Mouse (Mus musculus) spleen, postnatal 36 days (tissue): ENCODE measurements at regions not wholly inside any gene's neighbourhood (a gene's known extent, or its start where the extent isn't known, plus 50 kb on each side); places are given as distances from the start of the nearest gene placed in this dataset.

Source experiments
- DNase-seq, 2 experiments: peaks; one replicate each; pipeline ENCODE4 v3.0.0; 2022; ENCODE audit warnings: low spot score in 2 of 2, mixed read lengths in 1 of 2

DNA sequence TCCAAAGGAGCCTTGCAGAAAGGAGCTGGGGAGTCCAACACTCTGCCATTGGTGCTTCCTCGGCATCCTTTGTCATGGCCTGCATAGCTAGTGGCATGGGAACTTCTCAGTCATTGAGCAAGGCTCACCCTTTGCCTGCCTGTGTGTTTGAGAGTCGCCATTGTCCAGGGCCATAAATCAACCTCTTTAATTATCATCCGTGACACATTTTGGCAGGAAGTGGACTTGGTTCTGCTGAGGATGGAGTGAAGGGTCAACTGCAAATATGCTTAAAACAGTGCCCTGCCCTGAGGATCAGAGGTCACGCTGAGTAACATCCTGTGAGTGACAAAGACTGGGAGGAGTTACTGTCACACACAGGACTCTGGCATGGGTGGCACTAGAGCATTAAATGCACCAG lies 151.2 kb downstream of the Chst1 start:
- peak in 1 of 2 experiments; percentile 12 for DNase-seq

DNA sequence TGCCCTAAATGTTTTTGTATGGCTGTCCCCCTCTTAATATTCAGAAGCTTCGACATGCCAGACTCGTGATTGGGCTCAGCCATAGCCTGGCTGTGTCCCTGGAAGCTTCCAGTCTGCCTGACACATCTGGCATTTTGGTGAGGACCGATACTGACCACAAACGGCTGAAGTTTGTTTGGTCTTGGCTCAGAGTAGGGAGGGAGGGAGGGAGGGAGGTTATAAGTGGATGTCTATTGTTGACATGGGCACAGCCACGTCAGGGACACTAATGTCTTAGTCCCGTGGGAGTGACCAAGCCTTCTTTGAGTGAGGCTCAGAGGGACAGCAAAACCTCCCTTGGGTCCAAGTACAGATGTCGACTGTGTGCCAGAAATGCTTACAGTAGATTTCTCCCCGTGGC lies 151.7 kb downstream of the Chst1 start:
- DNase-seq, result no peak

DNA sequence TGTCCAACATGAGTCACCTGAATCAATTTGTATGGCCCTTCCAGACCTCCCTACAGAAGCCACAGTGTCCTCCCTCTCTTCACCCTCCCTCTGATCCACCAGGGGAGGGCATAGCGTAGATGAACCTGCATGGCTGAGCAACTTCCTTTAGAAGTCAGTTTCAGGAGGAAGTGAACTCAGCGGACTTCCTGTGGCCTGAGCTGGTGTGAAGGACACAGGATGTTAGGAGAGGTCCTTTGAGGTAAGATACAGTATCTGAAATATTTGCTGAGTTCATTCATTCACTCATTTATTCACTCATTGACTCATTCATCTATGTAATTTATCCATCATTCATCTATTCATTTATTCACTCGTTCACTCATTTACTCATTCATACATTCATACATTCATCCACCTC lies 152.6 kb downstream of the Chst1 start:
- DNase-seq, result no peak

DNA sequence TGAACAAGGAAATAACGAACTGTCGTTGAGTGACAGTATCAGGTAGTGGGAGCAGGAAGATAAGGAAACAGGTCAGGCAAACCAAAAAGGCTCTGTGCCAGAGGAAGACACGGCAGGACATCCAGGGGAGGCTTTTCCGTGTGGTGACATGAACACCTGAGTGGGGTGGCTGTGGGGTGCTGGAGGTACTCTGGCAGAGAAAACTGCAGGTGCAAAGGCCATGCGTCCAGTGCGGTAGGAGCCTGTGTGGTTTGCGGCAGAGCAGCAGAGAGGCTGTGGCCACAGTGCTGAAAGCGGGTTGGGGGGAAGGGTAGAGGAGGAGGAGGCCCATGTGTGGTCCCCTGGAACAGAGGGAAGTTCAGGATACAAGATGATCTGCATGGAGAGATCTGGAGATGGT lies 153.3 kb downstream of the Chst1 start:
- no peak for DNase-seq

DNA sequence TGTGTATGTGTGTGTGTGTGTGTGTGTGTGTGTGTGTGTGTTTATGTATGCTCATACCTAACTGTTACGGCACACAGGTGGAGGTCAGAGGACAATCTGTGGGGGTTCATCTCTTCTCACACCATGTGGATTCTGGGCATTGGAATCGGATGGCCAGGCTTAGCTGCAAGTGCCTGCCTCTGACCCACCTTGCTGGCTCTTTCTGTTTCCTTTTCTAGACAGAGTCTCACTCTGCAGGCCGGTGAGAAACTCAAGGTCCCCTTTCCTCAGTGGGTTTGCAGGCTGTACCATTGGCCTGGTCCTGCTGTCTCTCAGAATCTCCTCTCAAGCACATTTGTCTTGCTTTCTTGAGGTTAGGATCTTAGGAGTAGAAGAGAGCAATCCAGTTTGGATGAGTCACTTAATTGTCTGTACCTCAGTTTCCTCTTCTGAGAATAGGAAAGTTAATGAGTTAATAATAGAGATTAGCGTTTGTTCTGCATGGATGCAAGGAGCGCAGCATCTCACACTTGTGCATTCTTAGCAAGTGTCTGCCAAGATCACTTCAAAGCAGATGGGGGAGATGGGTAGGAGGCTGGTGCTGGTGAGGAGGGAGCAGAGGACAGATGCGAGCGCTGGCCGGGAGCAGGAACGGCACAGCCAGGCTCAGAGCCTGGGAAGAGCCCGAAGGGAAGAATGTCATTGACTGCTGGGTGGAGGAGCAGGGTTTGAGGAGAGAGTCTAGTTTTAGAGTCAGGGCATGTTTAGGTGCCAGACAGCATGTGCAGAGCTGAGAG lies 155.2 kb downstream of the Chst1 start:
- DNase-seq, result no peak

DNA sequence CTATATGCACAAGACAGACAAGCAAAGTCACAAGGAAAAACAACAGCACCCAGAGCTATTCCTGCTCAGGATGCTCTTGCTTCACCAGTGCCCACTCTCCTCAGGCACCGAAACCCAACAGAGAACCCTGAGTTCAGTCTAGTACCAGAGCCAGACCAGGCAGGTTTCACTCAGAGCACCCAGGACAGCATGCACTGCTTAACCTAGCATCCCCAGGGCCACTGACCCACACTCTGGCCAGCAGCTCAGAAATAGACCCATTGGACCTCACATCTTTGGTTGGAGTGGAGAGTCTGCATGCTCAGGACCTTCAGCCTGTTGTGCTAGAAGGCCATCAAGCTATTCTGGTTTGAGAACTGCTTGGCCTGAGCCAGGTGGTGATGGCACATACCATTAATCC lies 157.0 kb downstream of the Chst1 start:
- no peak for DNase-seq

DNA sequence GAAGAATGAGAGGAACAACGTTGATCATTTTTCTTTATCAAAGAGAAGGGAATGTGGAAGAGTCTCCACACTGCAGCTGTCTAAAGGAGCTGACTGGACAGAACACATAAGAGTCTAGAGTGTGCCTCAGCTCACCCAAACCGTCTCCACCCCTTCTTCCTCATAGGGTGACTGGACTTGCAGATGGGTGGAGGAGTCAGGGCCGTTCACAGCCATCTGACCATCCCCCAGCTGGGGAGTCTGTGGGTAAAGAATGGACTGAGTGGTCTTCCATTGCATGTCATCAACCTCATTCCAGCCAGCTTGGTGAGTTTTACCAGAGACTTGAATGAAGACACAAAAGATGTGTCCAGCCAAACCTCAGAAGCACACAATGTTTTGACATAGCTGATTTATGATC lies 156.1 kb upstream of the Syt13 start:
- no peak for DNase-seq

DNA sequence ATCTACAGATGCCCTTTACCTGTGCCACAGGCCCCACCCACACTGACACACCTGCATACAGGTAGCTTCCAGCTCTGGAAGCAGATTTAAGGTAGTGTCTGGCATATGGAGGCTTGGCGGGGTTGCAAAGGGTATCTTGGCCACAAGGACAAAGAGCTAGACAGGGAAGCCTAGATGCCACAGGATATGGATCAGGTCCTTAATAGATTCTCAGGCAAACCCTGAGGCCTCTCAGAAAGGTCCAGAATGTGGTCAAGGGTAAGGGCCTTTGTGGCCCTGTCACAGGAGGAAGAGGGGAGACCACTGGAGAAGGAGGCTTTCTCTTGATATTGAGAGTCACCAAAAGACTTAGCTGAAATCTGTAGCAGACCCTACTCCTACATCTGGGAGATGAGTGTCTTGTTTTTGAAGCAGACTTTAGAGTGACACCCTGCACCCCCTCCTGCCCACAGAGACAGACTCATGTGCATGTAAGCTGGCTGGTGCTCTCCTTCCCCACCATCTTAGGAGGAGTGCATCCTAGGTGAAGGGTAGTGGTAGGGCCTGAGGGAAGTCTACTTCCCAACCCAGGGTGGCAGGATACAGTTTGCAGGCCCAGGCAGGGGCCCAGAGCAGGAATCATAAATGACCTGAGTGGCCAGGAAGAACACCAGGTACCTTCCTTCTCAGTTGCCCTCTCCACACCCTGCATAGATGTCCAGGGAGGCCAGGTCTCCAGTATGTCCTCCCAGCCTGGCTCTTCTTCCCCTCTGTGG lies 150.8 kb upstream of the Syt13 start:
- no peak for DNase-seq

DNA sequence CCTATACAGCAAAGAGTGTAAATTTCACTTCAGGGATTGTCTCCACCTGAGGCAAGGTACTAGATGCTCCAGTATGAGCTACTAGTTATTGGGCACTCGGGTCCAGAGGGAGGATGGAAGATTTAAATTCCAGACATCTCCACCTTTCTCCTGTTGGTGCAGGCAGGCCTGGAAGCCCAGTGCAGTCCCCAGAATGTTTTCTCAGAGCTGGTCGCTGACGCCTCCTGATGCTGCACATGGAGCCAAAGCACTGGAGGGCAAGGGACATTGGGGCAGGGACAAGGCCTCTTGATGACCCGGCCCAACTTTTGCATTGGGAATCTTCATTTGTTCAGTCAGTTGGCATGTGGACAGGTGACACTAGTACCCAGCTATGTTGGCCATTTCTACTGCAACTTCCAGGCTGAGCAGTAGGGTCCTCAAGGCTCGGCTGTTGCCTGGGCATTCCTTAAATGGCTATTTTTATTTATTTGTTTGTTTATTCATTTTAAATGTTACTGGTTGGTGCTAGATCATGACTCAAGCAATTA lies 147.4 kb upstream of the Syt13 start:
- no peak for DNase-seq

DNA sequence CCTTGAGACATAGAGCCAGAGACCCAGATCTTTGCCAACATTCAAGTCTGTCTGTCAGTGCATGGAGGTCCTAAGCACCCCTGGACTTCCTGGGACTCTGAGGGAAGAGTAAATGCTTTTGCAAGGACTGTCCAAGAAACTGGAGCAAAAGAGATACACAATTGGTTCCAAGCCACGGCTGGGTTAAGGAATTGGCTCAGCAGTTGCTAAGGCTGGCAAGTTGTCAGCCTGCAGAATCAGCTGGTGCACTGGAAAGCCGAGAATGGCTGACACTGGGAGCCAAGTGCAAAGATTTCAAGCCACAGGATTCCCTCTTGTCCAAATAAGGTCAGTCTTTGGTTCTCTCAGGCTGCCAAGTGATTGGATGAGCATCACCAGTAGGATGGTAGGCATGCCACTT lies 146.8 kb upstream of the Syt13 start:
- DNase-seq, result no peak

DNA sequence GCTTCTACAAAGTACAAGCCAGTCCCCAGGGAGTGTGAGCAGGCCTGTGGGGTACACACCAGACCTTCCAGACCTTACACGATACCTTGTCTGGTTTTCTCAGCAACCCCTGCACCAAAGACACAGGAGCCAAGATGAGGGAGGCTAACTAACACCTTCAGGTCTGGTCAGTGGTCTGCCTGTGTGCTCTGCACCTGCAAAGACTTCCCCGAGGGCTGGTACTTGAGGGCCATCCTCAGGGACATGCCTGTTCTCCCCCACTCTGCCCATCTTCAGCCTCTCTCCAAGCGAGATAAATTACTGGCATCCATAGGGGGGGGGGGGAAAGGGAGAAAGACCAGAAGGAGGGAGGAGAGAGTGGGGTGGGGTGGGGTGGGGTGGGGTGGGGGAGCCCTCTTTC lies 145.8 kb upstream of the Syt13 start:
- no peak for DNase-seq

DNA sequence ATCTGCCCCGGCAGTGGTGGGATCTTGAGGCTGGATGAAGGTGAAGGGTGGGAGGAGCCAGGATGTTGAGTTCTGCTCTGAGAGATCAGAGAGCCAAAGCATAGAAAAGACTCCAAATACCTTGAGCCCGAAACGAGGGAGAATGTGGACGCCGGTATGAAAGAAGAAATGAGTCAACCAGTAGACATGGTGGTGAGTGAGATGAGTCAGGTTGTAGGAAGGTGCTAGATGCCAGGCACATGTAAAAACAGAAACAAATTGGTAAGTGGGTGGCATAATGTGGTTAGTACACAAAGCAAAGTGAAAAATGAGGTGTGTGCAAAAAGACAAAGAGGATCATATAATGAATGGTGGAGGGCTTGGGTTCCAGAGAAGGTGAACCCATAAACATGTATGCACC lies 144.8 kb upstream of the Syt13 start:
- no peak for DNase-seq

DNA sequence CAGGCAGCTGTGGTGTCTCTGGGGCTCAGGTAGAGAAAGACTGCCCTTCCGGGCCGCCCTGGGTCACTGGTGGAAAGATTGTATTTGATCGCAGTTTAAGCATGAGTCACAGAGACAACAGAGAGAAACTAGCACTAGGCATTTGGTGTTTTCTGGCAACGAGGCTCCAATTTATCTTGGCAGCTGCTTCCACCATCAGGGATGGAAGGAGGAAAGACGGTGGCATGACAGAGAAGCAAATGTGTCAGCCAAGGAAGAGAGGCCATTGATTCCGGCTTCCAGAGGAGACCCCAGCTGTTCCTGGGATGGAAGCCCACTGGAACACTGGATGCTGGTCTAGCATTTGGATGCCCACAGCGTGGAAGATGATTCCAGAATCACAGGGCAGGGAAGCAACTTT lies 142.3 kb upstream of the Syt13 start:
- no peak for DNase-seq

DNA sequence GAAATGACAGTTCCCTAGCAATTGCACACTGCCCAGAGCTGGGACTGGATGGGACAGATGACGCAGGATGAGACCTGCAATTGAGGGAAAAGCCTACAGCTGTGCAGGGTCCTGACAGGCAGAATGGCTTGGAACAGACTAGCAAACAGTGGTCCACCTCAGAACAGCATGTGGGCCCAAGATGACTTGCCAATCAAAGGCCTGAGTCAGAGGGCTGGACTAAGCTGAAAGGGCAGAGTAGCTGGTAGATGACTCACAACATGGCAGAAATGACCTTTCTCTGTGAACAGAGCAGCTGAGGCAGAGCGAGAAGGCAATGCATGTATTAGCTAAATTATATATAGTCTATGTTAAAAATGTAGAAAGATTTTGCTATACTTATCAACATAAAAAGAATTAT lies 138.4 kb upstream of the Syt13 start:
- DNase-seq, result no peak

DNA sequence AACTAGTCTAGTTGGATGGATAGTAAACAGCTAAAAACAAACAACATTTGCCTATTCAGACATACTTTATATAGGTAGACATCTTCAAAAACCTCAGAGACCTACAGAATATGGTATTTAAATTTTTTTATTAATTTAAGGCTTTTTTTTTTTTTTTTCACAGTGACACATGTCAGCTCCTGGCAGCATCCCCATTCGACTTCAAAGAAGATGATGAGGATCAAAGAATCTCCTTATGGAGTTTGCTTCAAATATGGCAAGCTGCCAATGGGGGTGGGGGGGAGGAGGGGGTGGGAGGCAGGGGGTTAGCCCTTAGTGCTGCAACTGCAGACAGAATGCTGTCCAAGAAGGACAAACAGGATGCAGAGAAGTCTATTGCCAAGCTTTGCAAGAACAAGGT lies 135.8 kb upstream of the Syt13 start:
- no peak for DNase-seq

DNA sequence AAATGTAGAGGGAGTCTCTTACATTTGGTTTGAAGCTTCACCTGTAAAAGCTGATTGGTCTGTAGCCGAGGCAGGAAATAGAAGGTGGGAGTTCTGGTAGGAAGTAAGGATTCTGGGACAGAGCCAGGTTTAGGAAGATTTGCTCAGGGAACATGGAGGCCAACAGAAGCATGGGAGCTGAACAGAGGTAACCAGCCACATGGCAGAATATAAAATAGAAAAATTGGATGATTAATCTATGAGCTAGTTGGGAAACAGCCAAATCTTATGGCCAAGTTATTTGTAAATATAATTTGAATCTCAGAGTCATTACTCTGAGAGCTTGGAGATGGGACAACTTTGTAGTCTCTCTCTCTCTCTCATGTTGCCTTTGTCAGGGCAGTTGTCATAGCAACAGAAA lies 134.9 kb upstream of the Syt13 start:
- DNase-seq, result no peak

DNA sequence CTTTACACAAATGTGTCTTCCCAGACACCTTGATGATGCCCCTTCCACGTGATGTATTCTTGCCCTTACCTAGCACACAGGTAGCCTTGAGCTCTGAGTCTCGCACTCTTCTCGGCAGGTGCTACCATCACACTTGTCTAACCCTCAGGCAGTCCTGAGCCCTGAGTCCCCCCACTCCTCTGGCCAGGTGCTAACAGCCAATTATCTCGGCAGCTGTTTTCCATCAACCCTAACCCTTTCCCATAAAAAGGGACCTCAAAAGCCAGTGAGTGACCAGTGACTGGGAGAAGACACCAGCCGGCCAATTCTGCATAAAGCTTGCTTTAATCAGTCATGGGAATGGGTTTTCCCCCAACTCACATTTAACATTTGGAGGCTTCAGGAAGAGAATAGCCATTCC lies 133.4 kb upstream of the Syt13 start:
- no peak for DNase-seq

DNA sequence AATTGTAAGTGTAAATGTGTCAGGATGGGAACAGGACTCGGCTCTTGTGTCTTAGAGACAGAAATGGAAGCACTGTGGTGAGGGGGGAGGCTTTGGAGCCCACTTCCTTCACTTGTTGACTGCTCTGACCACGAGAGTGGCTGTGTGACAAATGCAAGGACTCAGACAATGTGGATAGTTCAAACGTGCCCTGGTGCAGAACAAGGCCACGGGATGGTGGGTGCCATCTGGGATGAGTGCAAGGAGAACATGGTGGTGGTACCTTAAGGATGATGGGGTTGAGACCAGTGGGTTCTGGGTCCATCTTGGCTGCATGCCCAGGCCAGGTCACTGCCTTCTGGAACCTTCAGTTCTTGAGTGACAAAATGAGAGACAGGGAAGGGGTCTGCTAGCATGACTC lies 132.3 kb upstream of the Syt13 start:
- no peak for DNase-seq

DNA sequence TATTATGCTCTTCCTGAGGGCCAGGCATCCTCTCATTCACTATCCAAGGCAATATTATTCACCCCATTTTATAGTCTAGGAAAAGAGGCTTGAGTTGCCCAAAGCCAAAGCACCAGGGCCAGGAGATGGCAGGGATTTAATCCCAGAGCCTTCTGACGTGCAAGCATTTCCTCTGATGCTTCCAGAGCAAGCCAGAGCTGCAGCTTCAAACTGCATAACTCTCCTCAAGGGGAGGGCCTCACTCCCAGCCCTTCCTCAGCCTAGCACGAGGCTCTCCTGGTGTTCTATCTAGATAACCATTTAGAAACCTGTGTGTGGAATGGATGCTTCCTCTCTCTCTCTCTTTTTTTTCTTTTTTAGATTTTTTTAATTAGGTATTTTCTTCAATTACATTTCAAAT lies 130.0 kb upstream of the Syt13 start:
- DNase-seq, result no peak

DNA sequence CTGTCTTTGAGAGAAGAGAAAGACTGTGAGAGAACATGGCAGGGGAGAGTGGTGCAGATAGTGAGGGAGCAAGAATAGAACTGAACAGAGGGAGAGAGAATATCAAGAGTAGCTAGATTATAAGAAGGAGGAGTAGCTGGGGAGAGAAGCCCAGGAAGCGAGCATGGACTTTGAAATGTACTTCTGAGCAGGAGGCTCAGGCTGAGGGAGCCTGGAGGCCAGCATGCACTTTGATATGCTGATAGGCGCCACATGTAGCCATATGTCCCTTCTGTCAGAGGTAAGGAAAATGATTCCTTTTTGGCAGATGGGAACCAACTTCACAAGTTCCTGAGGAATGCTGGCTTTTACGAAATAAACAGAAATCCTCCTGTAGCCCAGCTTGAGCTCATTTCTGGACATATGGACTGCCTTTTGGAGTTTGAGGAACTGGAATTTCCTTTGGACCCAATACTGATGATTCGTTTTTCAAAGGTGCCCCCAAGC lies 126.9 kb upstream of the Syt13 start:
- no peak for DNase-seq

DNA sequence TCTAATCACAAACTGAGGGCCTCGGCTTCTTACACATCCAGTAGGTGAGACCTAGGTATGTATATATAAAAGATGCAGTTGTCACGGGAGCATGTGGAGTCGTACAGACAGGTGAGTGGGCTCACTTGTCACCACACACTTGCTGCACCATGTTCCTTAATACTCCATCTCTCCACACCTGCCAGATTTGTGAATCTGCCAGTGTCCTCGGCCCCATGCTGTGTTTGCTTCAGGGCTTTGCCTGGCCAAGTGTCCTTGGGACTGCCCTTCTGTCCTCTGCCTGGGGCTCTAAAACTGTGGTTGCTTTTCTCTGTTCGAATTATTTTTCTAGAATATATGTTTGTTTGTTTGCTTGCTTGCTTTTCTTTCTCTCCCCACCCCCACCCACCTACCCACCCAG lies 126.0 kb upstream of the Syt13 start:
- DNase-seq, result no peak

DNA sequence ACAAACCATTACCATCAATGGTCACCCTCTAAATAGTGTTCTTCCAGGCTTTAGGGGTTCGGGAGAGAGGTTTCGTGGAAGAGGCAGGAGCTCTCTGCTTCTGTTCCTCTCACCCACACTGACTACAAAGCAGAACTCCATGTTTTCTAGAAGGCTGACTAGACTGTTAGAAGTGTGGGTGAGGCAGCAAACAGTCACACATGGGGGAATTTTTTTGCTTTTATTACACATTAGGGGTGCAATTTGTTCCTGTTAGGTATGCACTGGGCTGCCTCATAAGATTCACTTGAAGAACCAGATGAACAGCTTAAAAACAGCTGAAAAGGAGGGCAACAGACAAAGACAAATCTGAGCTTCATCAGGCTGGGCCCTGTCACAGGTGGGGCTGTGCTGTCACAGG lies 124.5 kb upstream of the Syt13 start:
- no peak for DNase-seq

DNA sequence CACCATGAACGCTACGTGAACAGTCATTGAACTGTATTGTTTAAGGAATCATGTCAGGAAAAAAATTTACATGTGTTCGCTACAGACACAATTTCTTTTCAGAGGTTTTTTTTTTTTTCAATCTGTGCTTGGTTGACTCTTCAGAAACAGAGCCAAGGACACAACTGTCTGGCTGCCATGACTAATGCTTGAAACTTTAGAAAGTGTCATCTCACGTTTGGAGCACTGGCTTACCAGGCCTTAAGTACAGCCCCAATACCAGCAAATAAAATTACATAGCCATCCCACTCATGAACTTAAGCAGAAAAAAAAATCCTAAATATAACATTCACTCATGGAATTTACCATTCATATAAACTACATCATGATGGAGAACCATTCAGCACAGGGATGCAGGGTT lies 115.1 kb upstream of the Syt13 start:
- DNase-seq, result no peak
